Mouse (Mus musculus) activated CD4-positive, CD25-positive, alpha-beta regulatory T cell (primary cell): ENCODE results near the gene Psg21. TPM values are rescaled to one million over a fixed set of nuclear protein-coding genes. Genes with fewer than 3 reads are reported as not detected.

Experiments
- polyA plus RNA-seq, 2 experiments: library from polyadenylated mRNA; unstranded; fragments of 100-300 nt; shearing (Covaris generic); gene quantifications; one replicate each; pipeline ENCODE4 v1.2.1; 2017

The Psg21 gene
- polyA plus RNA-seq = under 1 TPM in 1 of 2 experiments, not detected in 1; 0.17 TPM

GRCm38 (mm10) chr7:18656625-18657024 is at the start of gene Psg21:
Psg21 (minus strand) TSS chr7:18656725.

DNA sequence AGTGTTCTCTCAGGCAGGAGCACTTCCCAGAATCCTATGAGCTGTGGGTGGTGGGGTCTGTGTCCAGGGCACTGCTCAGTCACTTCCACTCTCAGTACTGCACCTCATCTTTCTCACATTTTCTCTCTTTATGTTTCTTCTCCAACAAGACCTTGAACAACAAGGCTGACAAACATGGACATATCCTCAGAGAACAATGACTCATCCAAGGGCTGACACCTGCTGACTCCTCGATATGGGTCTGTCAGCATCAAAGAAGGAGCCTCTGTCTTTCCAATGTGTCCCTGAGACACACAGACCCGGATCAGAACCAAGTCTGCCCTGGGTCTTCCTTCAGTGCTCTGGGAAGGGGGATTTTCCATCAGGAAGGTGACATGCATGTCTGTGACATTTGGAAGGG is 29.6 kb upstream of the Psg21 start, which contains the start of gene Psg20:
Gene Psg20 (minus strand): TSS at position 101 of the 400 bp plus-strand sequence.

GRCm38 (mm10) chr7:18616401-18616800 is 40.1 kb downstream of the Psg21 start, which contains the start of gene Psg23:
Psg23 (minus strand) TSS chr7:18616501.

Other genes with a start within 250 kb of the Psg21 start
- gene Psg28, start 224.7 kb downstream of the Psg21 start, polyA plus RNA-seq = under 1 TPM in 1 of 2 experiments, not detected in 1; 0.09 TPM
- gene Psg26, start 172.5 kb downstream of the Psg21 start, polyA plus RNA-seq = under 1 TPM in 1 of 2 experiments, not detected in 1; 0.11 TPM
- not detected for gene Psg25, start 124.5 kb downstream of the Psg21 start, polyA plus RNA-seq
- not detected for gene Psg27, start 89.4 kb downstream of the Psg21 start, polyA plus RNA-seq
- under 1 TPM; 0.11 to 0.14 TPM for gene Psg23, start 40.2 kb downstream of the Psg21 start, polyA plus RNA-seq
- not detected for gene Psg20, start 29.5 kb upstream of the Psg21 start, polyA plus RNA-seq
- gene Psg22, start 61.4 kb upstream of the Psg21 start, polyA plus RNA-seq = not detected
- not detected for gene Psg19, start 141.8 kb upstream of the Psg21 start, polyA plus RNA-seq
- not detected for gene Psg17, start 164.9 kb upstream of the Psg21 start, polyA plus RNA-seq
- gene Mill2, start 183.2 kb upstream of the Psg21 start, polyA plus RNA-seq = under 1 TPM in 1 of 2 experiments, not detected in 1; 0.77 TPM
- 100 to 1,000 TPM; 131 to 365 TPM for gene Pglyrp1, start 214.6 kb upstream of the Psg21 start, polyA plus RNA-seq